Mouse (Mus musculus) layer of hippocampus, adult 18-20 months (tissue): Measurements from ENCODE around the gene Smim23. TPM values are rescaled to one million over a fixed set of nuclear protein-coding genes. Genes with fewer than 3 reads are reported as not detected.

Experiments
- DNase-seq, 2 experiments: peaks; one replicate each; pipeline ENCODE4 v3.0.0; 2022; ENCODE audit warnings: low spot score in 2 of 2
- long read RNA-seq: library from polyadenylated mRNA; stranded (forward); transcript quantifications from one replicate; pipeline ENCODE4 v2.0.0, GENCODE M21; 2021
- total RNA-seq, 2 experiments: library from RNA; stranded (reverse); gene quantifications; 2 replicates each; pipeline ENCODE4 v1.2.3; 2021

The Smim23 gene
- total RNA-seq: not detected
- long read RNA-seq: 0 reads

- DNase-seq: no peak
Measured at GRCm38 (mm10) chr11:32824505-32824904, at the start of gene Smim23. Gene Smim23, minus strand, starts transcription at chr11:32824605.

GRCm38 (mm10) chr11:32868619-32869383 lies 44.4 kb upstream of the Smim23 start:
- no peak for DNase-seq

GRCm38 (mm10) chr11:32864615-32865014 lies 40.2 kb upstream of the Smim23 start:
- DNase-seq: peak in 1 of 2 experiments; percentile 21

- no peak for DNase-seq
Measured at GRCm38 (mm10) chr11:32857418-32857879, 33.0 kb upstream of the Smim23 start.

GRCm38 (mm10) chr11:32846682-32847222 lies 22.3 kb upstream of the Smim23 start:
- no peak for DNase-seq

- no peak for DNase-seq
Measured at GRCm38 (mm10) chr11:32841169-32841568, 16.8 kb upstream of the Smim23 start.

GRCm38 (mm10) chr11:32840256-32840655 lies 15.9 kb upstream of the Smim23 start:
- no peak for DNase-seq

- no peak for DNase-seq
Measured at GRCm38 (mm10) chr11:32835022-32835421, 10.6 kb upstream of the Smim23 start.

- no peak for DNase-seq
Measured at GRCm38 (mm10) chr11:32834367-32834918, 10.0 kb upstream of the Smim23 start.

- DNase-seq: no peak
Measured at GRCm38 (mm10) chr11:32817566-32817965, 6.8 kb downstream of the Smim23 start.

GRCm38 (mm10) chr11:32814286-32814685 lies 10.1 kb downstream of the Smim23 start:
- peak; percentile 45 to 77 for DNase-seq

- DNase-seq: no peak
Measured at GRCm38 (mm10) chr11:32809091-32809490, 15.3 kb downstream of the Smim23 start.

GRCm38 (mm10) chr11:32805958-32806357 lies 18.4 kb downstream of the Smim23 start:
- peak in 1 of 2 experiments; percentile 48 for DNase-seq

- no peak for DNase-seq
Measured at GRCm38 (mm10) chr11:32803658-32804057, 20.7 kb downstream of the Smim23 start.

- no peak for DNase-seq
Measured at GRCm38 (mm10) chr11:32801715-32802114, 22.7 kb downstream of the Smim23 start.

GRCm38 (mm10) chr11:32800929-32801375 lies 23.5 kb downstream of the Smim23 start:
- DNase-seq: peak in 1 of 2 experiments; percentile 48

GRCm38 (mm10) chr11:32798445-32798844 lies 26.0 kb downstream of the Smim23 start:
- DNase-seq: no peak

GRCm38 (mm10) chr11:32794759-32795445 lies 29.5 kb downstream of the Smim23 start:
- peak in 1 of 2 experiments; percentile 55 for DNase-seq

- no peak for DNase-seq
Measured at GRCm38 (mm10) chr11:32786201-32786600, 38.2 kb downstream of the Smim23 start.

- DNase-seq: no peak
Measured at GRCm38 (mm10) chr11:32785591-32786147, 38.7 kb downstream of the Smim23 start.

- DNase-seq: no peak
Measured at GRCm38 (mm10) chr11:32782724-32783123, 41.7 kb downstream of the Smim23 start.
